Mouse (Mus musculus): Measurements from ENCODE around the gene Flvcr2. TPM values are rescaled to one million over a fixed set of nuclear protein-coding genes. Genes with fewer than 3 reads are reported as not detected.

The Flvcr2 gene
- polyA plus RNA-seq, 1 experiment from 2014 or later = 23.3 TPM

DNA sequence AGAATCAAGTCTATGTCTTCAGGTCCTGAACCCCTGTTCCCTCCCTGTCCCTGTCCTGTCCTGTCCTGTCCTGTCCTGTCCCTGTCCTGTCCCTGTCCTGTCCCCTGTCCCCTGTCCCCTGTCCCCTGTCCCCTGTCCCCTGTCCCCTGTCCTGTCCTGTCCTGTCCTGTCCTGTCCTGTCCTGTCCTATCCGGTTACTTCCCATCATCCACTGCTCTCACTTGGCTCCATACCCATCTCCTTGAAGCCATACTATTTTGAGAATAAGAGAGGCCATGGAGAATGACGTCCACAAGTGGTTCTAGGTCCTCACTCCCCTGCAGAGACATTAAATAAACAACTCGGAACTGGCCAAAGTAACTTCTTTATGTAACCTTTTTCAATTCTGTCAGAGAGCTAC, 10.7 kb downstream of the Flvcr2 start:
- Histone ChIP-seq H3K4me2 (replicated peaks; ENCODE audit: low read depth, low read length) (no peak overlapping the region), H3K9me3 (ENCODE audit: low read length) (no peaks in the 10 kb centered on the region), H3K36me3 (ENCODE audit: insufficient read depth, low read length) (no peaks in the 10 kb centered on the region), H3K4me3 (ENCODE audit: low read depth, low read length) (no peak overlapping the region), H3K27me3 (replicated peaks; ENCODE audit: insufficient read depth, low read length) (no peaks in the 10 kb centered on the region), H3K4me1 (ENCODE audit: insufficient read depth, low read depth, low read length) (no peaks in the 10 kb centered on the region), H3K27ac (ENCODE audit: low read length) (no peak overlapping the region), H3K9ac (replicated peaks; ENCODE audit: low read depth) (no peak overlapping the region)
- DNase-seq (ENCODE audit: low spot score) (peak; percentile 27), ATAC-seq (no peak)
- WGBS = 41% methylated on average over 3 of the region's 3 CpGs
- TF ChIP-seq EP300 (IDR thresholded peaks at IDR 0.05) (no peak), CTCF (IDR thresholded peaks at IDR 0.05) (no peak)

DNA sequence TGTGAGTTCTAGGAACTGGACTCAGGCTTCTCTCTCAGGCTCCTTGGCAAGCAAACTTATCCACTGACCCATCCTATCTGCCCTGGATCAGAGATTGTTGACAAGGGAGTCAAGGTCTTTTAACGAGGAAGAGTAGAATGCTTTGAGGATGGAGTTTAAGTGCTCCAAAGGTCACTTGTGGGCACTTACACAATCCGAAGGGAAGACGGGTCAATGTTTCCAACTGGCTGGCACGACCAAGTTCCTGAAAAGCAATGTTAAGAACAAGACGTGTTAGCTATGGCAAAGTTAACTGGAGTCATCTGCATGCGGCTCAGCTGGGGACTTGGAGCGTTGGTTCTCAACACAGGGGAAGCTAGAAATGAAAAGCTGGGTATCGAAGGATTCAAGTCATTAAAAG, 12.4 kb downstream of the Flvcr2 start:
- no peak for TF ChIP-seq EP300 (IDR thresholded peaks at IDR 0.05)
- TF ChIP-seq CTCF (IDR thresholded peaks at IDR 0.05) = no peak
- no peaks in the 10 kb centered on the region for H3K27me3 ChIP-seq (replicated peaks; ENCODE audit: insufficient read depth, low read length)
- no peak overlapping the region for H3K4me2 ChIP-seq (replicated peaks; ENCODE audit: low read depth, low read length)
- DNase-seq (ENCODE audit: low spot score) = peak; percentile 41
- H3K36me3 ChIP-seq (ENCODE audit: insufficient read depth, low read length) = no peaks in the 10 kb centered on the region
- no peaks in the 10 kb centered on the region for H3K4me1 ChIP-seq (ENCODE audit: insufficient read depth, low read depth, low read length)
- H3K4me3 ChIP-seq (ENCODE audit: low read depth, low read length) = no peak overlapping the region
- WGBS = 51% methylated on average over 8 of the region's 8 CpGs
- no peak overlapping the region for H3K9ac ChIP-seq (replicated peaks; ENCODE audit: low read depth)
- no peak for ATAC-seq
- H3K9me3 ChIP-seq (ENCODE audit: low read length) = no peaks in the 10 kb centered on the region
- peak overlapping the region; percentile 16; the same call in 1 of the 2 replicates for H3K27ac ChIP-seq (ENCODE audit: low read length)

DNA sequence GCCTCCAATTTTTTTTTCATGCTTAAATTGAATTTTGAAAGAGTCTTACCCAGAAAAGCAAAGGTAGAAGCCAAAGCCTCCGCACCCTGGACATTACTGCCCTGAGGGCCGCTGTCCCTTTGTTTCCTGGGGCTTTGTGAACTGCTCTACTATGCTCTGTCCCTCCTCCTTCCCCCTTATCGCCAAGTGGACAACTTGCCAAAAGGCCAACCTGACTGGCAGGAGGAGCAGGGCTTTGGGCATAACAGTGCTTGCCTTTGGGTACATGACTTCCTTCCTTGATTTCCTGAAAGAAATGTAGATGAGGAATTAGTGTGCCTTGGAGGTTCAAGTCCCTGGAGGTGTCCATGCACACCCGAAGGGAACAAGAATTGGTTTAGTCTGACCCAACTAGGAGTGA, 15.1 kb downstream of the Flvcr2 start:
- TF ChIP-seq CTCF (IDR thresholded peaks at IDR 0.05) (no peak), EP300 (IDR thresholded peaks at IDR 0.05) (no peak)
- Histone ChIP-seq H3K4me1 (ENCODE audit: insufficient read depth, low read depth, low read length) (no peaks in the 10 kb centered on the region), H3K36me3 (ENCODE audit: insufficient read depth, low read length) (no peaks in the 10 kb centered on the region), H3K4me2 (replicated peaks; ENCODE audit: low read depth, low read length) (no peak overlapping the region), H3K27me3 (replicated peaks; ENCODE audit: insufficient read depth, low read length) (no peaks in the 10 kb centered on the region), H3K9ac (replicated peaks; ENCODE audit: low read depth) (no peak overlapping the region), H3K9me3 (ENCODE audit: low read length) (no peaks in the 10 kb centered on the region), H3K4me3 (ENCODE audit: low read depth, low read length) (no peak overlapping the region), H3K27ac (ENCODE audit: low read length) (0 out of 2 replicates have a peak overlapping the region, but pooled peaks have one; percentile 4)
- no peak for ATAC-seq
- DNase-seq (ENCODE audit: low spot score) = no peak
- 65% methylated on average over 4 of the region's 4 CpGs for WGBS

DNA sequence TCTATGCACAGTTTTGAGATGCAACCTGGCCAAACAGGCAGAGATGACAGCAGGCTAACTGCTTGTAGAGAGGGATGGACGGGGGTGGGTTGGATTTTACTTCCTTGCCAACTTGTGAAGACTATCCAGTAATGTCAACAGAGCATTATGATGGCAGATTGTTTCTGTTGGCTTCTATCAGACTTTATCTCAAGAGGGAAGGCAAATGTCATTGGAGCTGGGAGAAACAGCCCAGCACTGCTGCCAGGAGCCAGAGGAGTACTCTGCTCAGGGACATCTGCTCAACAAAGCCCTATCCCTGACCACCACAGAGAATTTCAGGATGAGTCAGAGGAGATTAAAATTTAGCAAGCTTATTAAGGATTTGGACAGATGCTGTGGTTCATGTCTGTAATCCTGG, 18.3 kb downstream of the Flvcr2 start:
- H3K9me3 ChIP-seq (ENCODE audit: low read length) = no peaks in the 10 kb centered on the region
- no peaks in the 10 kb centered on the region for H3K27me3 ChIP-seq (replicated peaks; ENCODE audit: insufficient read depth, low read length)
- 22% methylated on average over 1 of the region's 1 CpGs for WGBS
- ATAC-seq (no peak), DNase-seq (ENCODE audit: low spot score) (no peak)
- TF ChIP-seq EP300 (IDR thresholded peaks at IDR 0.05) = no peak
- TF ChIP-seq CTCF (IDR thresholded peaks at IDR 0.05) = no peak
- H3K27ac ChIP-seq (ENCODE audit: low read length) = no peak overlapping the region
- H3K9ac ChIP-seq (replicated peaks; ENCODE audit: low read depth) = no peak overlapping the region
- H3K4me1 ChIP-seq (ENCODE audit: insufficient read depth, low read depth, low read length) = no peaks in the 10 kb centered on the region
- no peaks in the 10 kb centered on the region for H3K36me3 ChIP-seq (ENCODE audit: insufficient read depth, low read length)
- H3K4me2 ChIP-seq (replicated peaks; ENCODE audit: low read depth, low read length) = no peak overlapping the region
- H3K4me3 ChIP-seq (ENCODE audit: low read depth, low read length) = no peak overlapping the region

DNA sequence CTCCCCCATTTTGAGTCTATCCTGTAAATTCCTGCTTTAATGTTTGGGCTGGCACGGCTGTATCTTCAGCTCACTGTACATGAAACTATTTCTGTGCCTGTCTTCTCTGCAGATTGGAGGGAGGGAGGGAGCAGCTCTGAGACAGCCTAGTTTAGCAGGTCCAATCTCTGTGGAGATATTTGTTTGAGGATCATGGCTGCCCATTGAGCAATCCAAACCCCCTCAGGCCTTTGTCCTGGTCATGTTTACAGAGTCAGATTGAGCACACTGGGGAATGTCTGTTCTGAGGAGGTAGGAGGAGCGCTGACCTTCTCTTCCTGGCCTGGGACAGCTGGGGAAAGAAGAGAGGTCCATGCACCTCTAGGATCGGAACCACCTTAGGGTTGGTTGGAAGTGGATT, 19.9 kb downstream of the Flvcr2 start:
- ATAC-seq = no peak
- Histone ChIP-seq H3K36me3 (ENCODE audit: insufficient read depth, low read length) (no peaks in the 10 kb centered on the region), H3K27me3 (replicated peaks; ENCODE audit: insufficient read depth, low read length) (no peaks in the 10 kb centered on the region), H3K4me3 (ENCODE audit: low read depth, low read length) (no peak overlapping the region), H3K4me2 (replicated peaks; ENCODE audit: low read depth, low read length) (no peak overlapping the region), H3K9me3 (ENCODE audit: low read length) (no peaks in the 10 kb centered on the region), H3K27ac (ENCODE audit: low read length) (no peak overlapping the region; the same call in 1 of the 2 replicates), H3K9ac (replicated peaks; ENCODE audit: low read depth) (no peak overlapping the region), H3K4me1 (ENCODE audit: insufficient read depth, low read depth, low read length) (no peaks in the 10 kb centered on the region)
- TF ChIP-seq EP300 (IDR thresholded peaks at IDR 0.05) (no peak), CTCF (IDR thresholded peaks at IDR 0.05) (no peak)
- peak; percentile 16 for DNase-seq (ENCODE audit: low spot score)
- WGBS = 55% methylated on average over 3 of the region's 3 CpGs

DNA sequence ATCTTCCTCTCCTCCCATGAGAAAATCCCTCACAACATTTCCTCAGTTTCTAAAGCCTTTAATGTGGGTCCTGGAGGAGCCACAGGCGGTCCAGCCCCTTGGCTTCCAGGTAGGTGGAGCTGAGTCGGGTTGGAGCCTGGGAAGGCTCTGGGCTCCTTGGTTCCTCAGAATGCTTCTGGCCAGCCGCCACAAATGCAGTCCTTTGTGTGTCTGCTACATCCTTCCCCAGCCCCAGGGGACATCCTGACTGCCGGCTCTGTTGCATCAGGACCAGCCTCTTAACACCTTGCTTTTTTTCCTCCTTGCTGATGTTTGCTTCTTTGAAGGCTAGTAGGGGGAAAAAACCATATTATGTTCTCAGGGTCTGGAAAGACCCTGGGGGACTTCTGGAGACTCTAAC, 21.4 kb downstream of the Flvcr2 start:
- Histone ChIP-seq H3K4me1 (ENCODE audit: insufficient read depth, low read depth, low read length) (no peaks in the 10 kb centered on the region), H3K36me3 (ENCODE audit: insufficient read depth, low read length) (no peaks in the 10 kb centered on the region), H3K27ac (ENCODE audit: low read length) (no peak overlapping the region), H3K9me3 (ENCODE audit: low read length) (no peaks in the 10 kb centered on the region), H3K4me3 (ENCODE audit: low read depth, low read length) (no peak overlapping the region), H3K27me3 (replicated peaks; ENCODE audit: insufficient read depth, low read length) (no peaks in the 10 kb centered on the region), H3K9ac (replicated peaks; ENCODE audit: low read depth) (no peak overlapping the region), H3K4me2 (replicated peaks; ENCODE audit: low read depth, low read length) (no peak overlapping the region)
- DNase-seq (ENCODE audit: low spot score) (no peak), ATAC-seq (no peak)
- no peak for TF ChIP-seq CTCF (IDR thresholded peaks at IDR 0.05)
- whole genome bisulfite sequencing = 49% methylated on average over 4 of the region's 4 CpGs

DNA sequence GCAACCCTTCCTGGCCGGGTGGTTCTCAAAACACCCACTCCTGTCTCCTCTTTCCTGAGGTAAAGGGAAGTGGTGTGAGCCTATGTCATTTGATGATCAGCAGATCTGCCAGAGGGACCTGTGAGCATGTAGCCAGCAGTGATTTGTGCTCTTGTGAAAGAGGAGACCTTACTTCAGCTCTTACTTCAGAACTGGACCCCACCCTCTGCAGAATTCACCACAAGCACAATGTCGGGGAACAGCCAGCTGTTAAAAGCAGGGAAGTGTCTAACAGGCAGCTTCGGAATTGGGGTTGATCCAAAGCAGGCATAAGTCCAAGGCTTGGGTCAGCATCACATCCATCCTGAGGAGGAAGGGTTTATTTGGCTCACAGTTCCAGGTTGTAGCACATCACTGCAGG, 25.0 kb downstream of the Flvcr2 start:
- DNase-seq (ENCODE audit: low spot score) = peak; percentile 41
- no peak overlapping the region for H3K4me2 ChIP-seq (replicated peaks; ENCODE audit: low read depth, low read length)

More for the DNA sequence above, 25.0 kb downstream of the Flvcr2 start:
- WGBS = 34% methylated on average over 3 of the region's 3 CpGs
- ATAC-seq = peak; percentile 44
- Histone ChIP-seq H3K4me1 (ENCODE audit: insufficient read depth, low read depth, low read length) (no peaks in the 10 kb centered on the region), H3K4me3 (ENCODE audit: low read depth, low read length) (no peak overlapping the region), H3K27me3 (replicated peaks; ENCODE audit: insufficient read depth, low read length) (no peaks in the 10 kb centered on the region), H3K36me3 (ENCODE audit: insufficient read depth, low read length) (no peaks in the 10 kb centered on the region), H3K9ac (replicated peaks; ENCODE audit: low read depth) (no peak overlapping the region), H3K9me3 (ENCODE audit: low read length) (no peaks in the 10 kb centered on the region), H3K27ac (ENCODE audit: low read length) (no peak overlapping the region)
- TF ChIP-seq CTCF (IDR thresholded peaks at IDR 0.05) (no peak), EP300 (IDR thresholded peaks at IDR 0.05) (no peak)

Data from lung, postnatal 0 days (tissue).